Mouse (Mus musculus) bone marrow macrophage, adult 2 months (primary cell): ENCODE results near the gene Fkbp15. TPM values are rescaled to one million over a fixed set of nuclear protein-coding genes. Genes with fewer than 3 reads are reported as not detected.

ENCODE experiments used
- H3K27ac ChIP-seq: 2 replicates; pipeline ENCODE4 v1.5.1; 2012; ENCODE audit warnings: low read depth, low read length; ENCODE audit not compliant: insufficient read depth
- H3K4me1 ChIP-seq: 2 replicates; pipeline ENCODE4 v1.6.1; 2012; ENCODE audit warnings: low read length; ENCODE audit not compliant: control insufficient read depth, insufficient read depth
- H3K4me3 ChIP-seq: 2 replicates; pipeline ENCODE4 v1.5.1; 2012; ENCODE audit warnings: mild to moderate bottlenecking, low read length, moderate library complexity; ENCODE audit not compliant: insufficient read depth
- CTCF ChIP-seq: IDR thresholded peaks from 2 replicates; pipeline ENCODE4 v1.5.1; 2012; ENCODE audit warnings: low read depth, mild to moderate bottlenecking, low read length, moderate library complexity
- POLR2A ChIP-seq: IDR thresholded peaks from 2 replicates; pipeline ENCODE4 v1.6.1; 2012; ENCODE audit warnings: mild to moderate bottlenecking, low read depth, low read length, borderline replicate concordance
- polyA plus RNA-seq: library from polyadenylated mRNA; stranded (reverse); fragments of >200 nt; gene quantifications from 2 replicates; pipeline ENCODE4 v1.2.4, GENCODE M21; 2012; ENCODE audit not compliant: missing spikeins, insufficient read depth, insufficient read length

Gene Fkbp15
- 92.2 and 95.1 TPM in 2 replicates for polyA plus RNA-seq

GRCm38 (mm10) chr4:62360088-62360804 is at the start of gene Fkbp15, which contains the start of gene Slc31a1:
Gene Fkbp15 (minus strand): TSS chr4:62360548.
Gene Slc31a1 (plus strand): TSS chr4:62360727.
- Histone ChIP-seq H3K4me3 (peak within 1 kb of the TSS; percentile 77), H3K27ac (peak within 1 kb of the TSS; percentile 97), H3K4me1 (peaks cover 26% of the 10 kb centered on the region)
- no peak for TF ChIP-seq CTCF
- no peak; the same call in 1 of the 2 replicates for TF ChIP-seq POLR2A

- TF ChIP-seq CTCF, result no peak
- TF ChIP-seq POLR2A, result no peak
- peak overlapping the region; percentile 37 for H3K27ac ChIP-seq
- peaks cover 10% of the 10 kb centered on the region for H3K4me1 ChIP-seq
- H3K4me3 ChIP-seq, result peak overlapping the region; percentile 69
These were observed 49.3 kb upstream of the Fkbp15 start for GRCm38 (mm10) chr4:62409615-62410014.

GRCm38 (mm10) chr4:62408601-62409282 is 48.4 kb upstream of the Fkbp15 start, which contains the start of the genes Cdc26 and Prpf4:
Gene Cdc26 (minus strand): TSS chr4:62408642.
Gene Prpf4 (plus strand): TSS chr4:62408797.
- peak within 1 kb of the TSS; percentile 89 for H3K4me3 ChIP-seq
- H3K4me1 ChIP-seq, result peaks cover 10% of the 10 kb centered on the region
- peak within 1 kb of the TSS; percentile 84 for H3K27ac ChIP-seq
- TF ChIP-seq POLR2A, result no peak
- TF ChIP-seq CTCF, result no peak

GRCm38 (mm10) chr4:62407730-62408582 is 47.6 kb upstream of the Fkbp15 start:
- H3K4me1 ChIP-seq, result peaks cover 10% of the 10 kb centered on the region

GRCm38 (mm10) chr4:62406133-62406532 is 45.8 kb upstream of the Fkbp15 start:
- peaks cover 6% of the 10 kb centered on the region for H3K4me1 ChIP-seq
- no peak overlapping the region for H3K27ac ChIP-seq
- TF ChIP-seq POLR2A, result no peak
- no peak for TF ChIP-seq CTCF
- H3K4me3 ChIP-seq, result no peak overlapping the region

More at GRCm38 (mm10) chr4:62407730-62408582, 47.6 kb upstream of the Fkbp15 start:
- Histone ChIP-seq H3K4me3 (peak overlapping the region; percentile 89), H3K27ac (peak overlapping the region; percentile 84)
- TF ChIP-seq POLR2A (no peak), CTCF (peak; percentile 35; the same call in 1 of the 2 replicates)

- Histone ChIP-seq H3K4me3 (no peak overlapping the region), H3K27ac (no peak overlapping the region), H3K4me1 (peaks cover 19% of the 10 kb centered on the region)
- no peak for TF ChIP-seq CTCF
- TF ChIP-seq POLR2A, result no peak
These were observed 38.6 kb upstream of the Fkbp15 start for GRCm38 (mm10) chr4:62398956-62399355.

GRCm38 (mm10) chr4:62397616-62398365 is 37.4 kb upstream of the Fkbp15 start:
- Histone ChIP-seq H3K4me1 (peaks cover 19% of the 10 kb centered on the region), H3K4me3 (no peak overlapping the region), H3K27ac (no peak overlapping the region)
- TF ChIP-seq CTCF (no peak), POLR2A (no peak)

- peaks cover 19% of the 10 kb centered on the region for H3K4me1 ChIP-seq
- H3K4me3 ChIP-seq, result no peak overlapping the region
- TF ChIP-seq CTCF, result no peak
- no peak for TF ChIP-seq POLR2A
- H3K27ac ChIP-seq, result no peak overlapping the region
These were observed 35.5 kb upstream of the Fkbp15 start for GRCm38 (mm10) chr4:62395806-62396205.

GRCm38 (mm10) chr4:62393459-62393858 is 33.1 kb upstream of the Fkbp15 start:
- no peak for TF ChIP-seq POLR2A
- TF ChIP-seq CTCF, result no peak
- no peak overlapping the region for H3K4me3 ChIP-seq
- H3K4me1 ChIP-seq, result peaks cover 11% of the 10 kb centered on the region
- no peak overlapping the region for H3K27ac ChIP-seq
